Mouse (Mus musculus) erythroblast, embryonic 14.5 days (primary cell): ENCODE results near the gene Fbxl19.

Experiments used
- GATA1 ChIP-seq: IDR thresholded peaks from 2 replicates; pipeline ENCODE4 v1.6.1; 2012; ENCODE audit warnings: low read length, inconsistent platforms, mixed read lengths
- TAL1 ChIP-seq: IDR thresholded peaks from 3 replicates; pipeline ENCODE4 v1.6.1; 2012; ENCODE audit warnings: low read length, inconsistent platforms, mixed read lengths

GRCm38 (mm10) chr7:127760478-127760877 is 16.1 kb downstream of the Fbxl19 start:
- no peak for TF ChIP-seq GATA1
- no peak for TF ChIP-seq TAL1
